Mouse (Mus musculus): ENCODE data around the gene Ide. TPM values are rescaled to one million over a fixed set of nuclear protein-coding genes. Genes with fewer than 3 reads are reported as not detected.

Gene Ide
- polyA plus RNA-seq, 2 experiments = 10.6 to 31.3 TPM

- under 1% methylated on average over 73 of the region's 73 CpGs for WGBS (ENCODE audit: insufficient replicate concordance)
- peaks cover 14 to 17% of the 10 kb centered on the region in 2 experiments for H3K4me1 ChIP-seq (replicated peaks; ENCODE audit: control insufficient read depth in 2 of 2, insufficient read depth in 2 of 2, low read length in 1 of 2)
- peak within 1 kb of the TSS; percentile 98 for H3K4me2 ChIP-seq (ENCODE audit: low read depth)
- 0 out of 2 replicates have a peak, but pooled peaks have one; percentile 30 for TF ChIP-seq EP300 (IDR thresholded peaks at IDR 0.05; ENCODE audit: low read depth)
- TF ChIP-seq CTCF (IDR thresholded peaks at IDR 0.05; ENCODE audit: low read depth) = no peak
- H3K4me3 ChIP-seq (ENCODE audit: insufficient read depth in 1 of 2, low read depth in 2 of 2, low read length in 2 of 2) = peak within 1 kb of the TSS; percentile 78 to 91
- peaks cover 16% of the 10 kb centered on the region for H3K36me3 ChIP-seq (replicated peaks; ENCODE audit: control insufficient read depth, insufficient read depth, low read depth)
- peak within 1 kb of the TSS; percentile 95 for H3K27ac ChIP-seq
- H3K9ac ChIP-seq (replicated peaks) = peak within 1 kb of the TSS; percentile 91
- ATAC-seq (ENCODE audit: insufficient read depth) (peak; percentile 97), DNase-seq (ENCODE audit: low read depth in 3 of 3, low spot score in 3 of 3) (peak; percentile 92 to 98 (median 92))
- H3K9me3 ChIP-seq (ENCODE audit: control insufficient read depth, low read length) = no peaks in the 10 kb centered on the region
- H3K27me3 ChIP-seq (ENCODE audit: control insufficient read depth, insufficient read depth, low read length) = no peaks in the 10 kb centered on the region
Measured at GRCm38 (mm10) chr19:37375755-37376615, 38.3 kb upstream of the Ide start, which contains the start of gene Kif11. Kif11 (plus strand) TSS chr19:37376403.

GRCm38 (mm10) chr19:37374941-37375754 lies 37.5 kb upstream of the Ide start:
- Histone ChIP-seq H3K4me1 (replicated peaks; ENCODE audit: control insufficient read depth in 2 of 2, insufficient read depth in 2 of 2, low read length in 1 of 2) (peaks cover 12 to 14% of the 10 kb centered on the region in 2 experiments), H3K27me3 (ENCODE audit: control insufficient read depth, insufficient read depth, low read length) (no peaks in the 10 kb centered on the region), H3K36me3 (replicated peaks; ENCODE audit: control insufficient read depth, insufficient read depth, low read depth) (peaks cover 16% of the 10 kb centered on the region), H3K9ac (replicated peaks) (peak overlapping the region; percentile 91), H3K9me3 (ENCODE audit: control insufficient read depth, low read length) (no peaks in the 10 kb centered on the region), H3K4me2 (ENCODE audit: low read depth) (peak overlapping the region; percentile 98), H3K4me3 (ENCODE audit: insufficient read depth in 1 of 2, low read depth in 2 of 2, low read length in 2 of 2) (peak overlapping the region; percentile 78 to 91), H3K27ac (peak overlapping the region; percentile 95)
- DNase-seq (ENCODE audit: low read depth in 3 of 3, low spot score in 3 of 3) (peak in 1 of 3 experiments; percentile 47), ATAC-seq (ENCODE audit: insufficient read depth) (no peak)
- no peak for TF ChIP-seq EP300 (IDR thresholded peaks at IDR 0.05; ENCODE audit: low read depth)
- TF ChIP-seq CTCF (IDR thresholded peaks at IDR 0.05; ENCODE audit: low read depth) = peak; percentile 27
- 14% methylated on average over 7 of the region's 7 CpGs for WGBS (ENCODE audit: insufficient replicate concordance)

GRCm38 (mm10) chr19:37370356-37370755 lies 32.7 kb upstream of the Ide start:
- TF ChIP-seq CTCF (IDR thresholded peaks at IDR 0.05; ENCODE audit: low read depth) (no peak), EP300 (IDR thresholded peaks at IDR 0.05; ENCODE audit: low read depth) (no peak)
- WGBS (ENCODE audit: insufficient replicate concordance) = 61% methylated on average over 5 of the region's 5 CpGs
- H3K9ac ChIP-seq (replicated peaks) = no peak overlapping the region
- H3K36me3 ChIP-seq (replicated peaks; ENCODE audit: control insufficient read depth, insufficient read depth, low read depth) = no peaks in the 10 kb centered on the region
- no peaks in the 10 kb centered on the region for H3K9me3 ChIP-seq (ENCODE audit: control insufficient read depth, low read length)
- no peak overlapping the region for H3K4me2 ChIP-seq (ENCODE audit: low read depth)
- peaks cover 3 to 4% of the 10 kb centered on the region in 2 experiments; a peak in 2 of 4 replicates for H3K4me1 ChIP-seq (replicated peaks; ENCODE audit: control insufficient read depth in 2 of 2, insufficient read depth in 2 of 2, low read length in 1 of 2)
- no peak for DNase-seq (ENCODE audit: low read depth in 3 of 3, low spot score in 3 of 3)
- no peaks in the 10 kb centered on the region for H3K27me3 ChIP-seq (ENCODE audit: control insufficient read depth, insufficient read depth, low read length)
- ATAC-seq (ENCODE audit: insufficient read depth) = no peak
- no peak overlapping the region for H3K4me3 ChIP-seq (ENCODE audit: insufficient read depth in 1 of 2, low read depth in 2 of 2, low read length in 2 of 2)
- no peak overlapping the region for H3K27ac ChIP-seq

GRCm38 (mm10) chr19:37369921-37370320 lies 32.3 kb upstream of the Ide start:
- H3K27me3 ChIP-seq (ENCODE audit: control insufficient read depth, insufficient read depth, low read length) = no peaks in the 10 kb centered on the region
- H3K36me3 ChIP-seq (replicated peaks; ENCODE audit: control insufficient read depth, insufficient read depth, low read depth) = no peaks in the 10 kb centered on the region
- H3K4me3 ChIP-seq (ENCODE audit: insufficient read depth in 1 of 2, low read depth in 2 of 2, low read length in 2 of 2) = no peak overlapping the region
- no peak overlapping the region for H3K9ac ChIP-seq (replicated peaks)
- H3K4me2 ChIP-seq (ENCODE audit: low read depth) = no peak overlapping the region
- H3K9me3 ChIP-seq (ENCODE audit: control insufficient read depth, low read length) = no peaks in the 10 kb centered on the region
- TF ChIP-seq EP300 (IDR thresholded peaks at IDR 0.05; ENCODE audit: low read depth) = no peak
- no peak for TF ChIP-seq CTCF (IDR thresholded peaks at IDR 0.05; ENCODE audit: low read depth)
- ATAC-seq (ENCODE audit: insufficient read depth) = no peak
- no peak for DNase-seq (ENCODE audit: low read depth in 3 of 3, low spot score in 3 of 3)
- 72% methylated on average over 4 of the region's 4 CpGs for WGBS (ENCODE audit: insufficient replicate concordance)
- H3K4me1 ChIP-seq (replicated peaks; ENCODE audit: control insufficient read depth in 2 of 2, insufficient read depth in 2 of 2, low read length in 1 of 2) = peaks cover 0 to 2% of the 10 kb centered on the region in 2 experiments; a peak in 2 of 4 replicates
- no peak overlapping the region for H3K27ac ChIP-seq

Data from liver, embryonic 14.5 days (tissue).